Mouse (Mus musculus): ENCODE results near the gene Cat. TPM values are rescaled to one million over a fixed set of nuclear protein-coding genes. Genes with fewer than 3 reads are reported as not detected.

Cat gene
- polyA plus RNA-seq, 1 experiment from 2014 or later = 42.2 TPM

DNA sequence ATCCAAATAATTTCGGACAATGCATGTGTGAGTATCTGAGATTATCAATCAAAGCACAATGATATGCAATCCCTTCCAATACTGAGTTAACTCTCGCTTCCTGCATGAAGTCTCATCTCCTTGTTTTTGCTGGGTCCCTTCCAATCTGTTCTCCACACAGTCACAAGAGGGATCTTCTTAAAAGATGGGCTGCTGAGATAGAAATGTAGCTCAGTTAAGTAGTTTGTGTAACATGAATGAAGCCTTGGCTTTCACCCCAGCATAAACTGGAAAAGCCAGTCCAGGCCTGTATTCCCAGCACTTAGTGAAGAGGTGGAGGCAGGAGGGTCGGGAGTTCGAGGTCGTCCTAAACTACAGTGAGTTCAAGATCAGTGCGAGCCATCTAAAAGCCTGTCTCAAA lies 38.6 kb downstream of the Cat start:
- no peak overlapping the region for H3K27ac ChIP-seq (replicated peaks)
- DNase-seq (ENCODE audit: low spot score) = no peak
- no peak overlapping the region for H3K4me3 ChIP-seq (ENCODE audit: low read depth, low read length)
- TF ChIP-seq EP300 (optimal IDR thresholded peaks at IDR 0.05) (no peak), CTCF (IDR thresholded peaks at IDR 0.05; ENCODE audit: low read depth) (no peak)
- H3K9me3 ChIP-seq (ENCODE audit: control insufficient read depth, low read length) = no peaks in the 10 kb centered on the region
- no peaks in the 10 kb centered on the region for H3K27me3 ChIP-seq (ENCODE audit: control insufficient read depth, insufficient read depth, low read length)
- H3K4me1 ChIP-seq (replicated peaks; ENCODE audit: control insufficient read depth, insufficient read depth) = no peaks in the 10 kb centered on the region
- no peak for ATAC-seq (ENCODE audit: low FRiP score, low TSS enrichment)
- no peak overlapping the region for H3K4me2 ChIP-seq (replicated peaks; ENCODE audit: low read depth)
- 82% methylated on average over 6 of the region's 6 CpGs for WGBS
- no peak overlapping the region for H3K9ac ChIP-seq (ENCODE audit: low read length)
- no peaks in the 10 kb centered on the region for H3K36me3 ChIP-seq (ENCODE audit: control insufficient read depth, insufficient read depth, low read length)

DNA sequence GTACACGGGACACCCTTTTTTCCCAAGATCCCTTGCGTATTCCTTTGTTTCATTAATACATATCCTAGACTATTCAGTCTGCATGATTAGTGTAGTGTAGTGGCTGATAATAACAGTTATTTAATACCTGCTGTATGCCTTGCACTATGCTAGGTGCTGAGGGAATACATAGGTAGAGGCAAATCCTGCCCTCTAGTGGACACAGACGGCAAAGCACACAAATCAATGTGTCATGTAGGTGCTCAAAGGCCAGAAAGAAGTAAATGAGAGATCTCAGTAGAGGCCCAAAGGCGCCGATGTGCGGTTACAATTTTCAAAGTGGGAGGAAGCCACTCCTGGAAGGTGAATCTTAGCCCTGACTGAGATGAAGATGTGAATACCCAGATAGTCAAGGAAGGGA lies 39.2 kb downstream of the Cat start:
- H3K27me3 ChIP-seq (ENCODE audit: control insufficient read depth, insufficient read depth, low read length) = no peaks in the 10 kb centered on the region
- no peak overlapping the region for H3K4me3 ChIP-seq (ENCODE audit: low read depth, low read length)
- no peak overlapping the region for H3K4me2 ChIP-seq (replicated peaks; ENCODE audit: low read depth)
- no peaks in the 10 kb centered on the region for H3K36me3 ChIP-seq (ENCODE audit: control insufficient read depth, insufficient read depth, low read length)
- H3K9me3 ChIP-seq (ENCODE audit: control insufficient read depth, low read length) = no peaks in the 10 kb centered on the region
- no peak overlapping the region for H3K9ac ChIP-seq (ENCODE audit: low read length)
- WGBS = 60% methylated on average over 6 of the region's 6 CpGs
- no peaks in the 10 kb centered on the region for H3K4me1 ChIP-seq (replicated peaks; ENCODE audit: control insufficient read depth, insufficient read depth)
- DNase-seq (ENCODE audit: low spot score) = peak; percentile 63
- no peak for TF ChIP-seq EP300 (optimal IDR thresholded peaks at IDR 0.05)
- TF ChIP-seq CTCF (IDR thresholded peaks at IDR 0.05; ENCODE audit: low read depth) = peak; percentile 81
- 0 out of 2 replicates have a peak, but pooled peaks have one; percentile 47 for ATAC-seq (ENCODE audit: low FRiP score, low TSS enrichment)
- H3K27ac ChIP-seq (replicated peaks) = no peak overlapping the region

DNA sequence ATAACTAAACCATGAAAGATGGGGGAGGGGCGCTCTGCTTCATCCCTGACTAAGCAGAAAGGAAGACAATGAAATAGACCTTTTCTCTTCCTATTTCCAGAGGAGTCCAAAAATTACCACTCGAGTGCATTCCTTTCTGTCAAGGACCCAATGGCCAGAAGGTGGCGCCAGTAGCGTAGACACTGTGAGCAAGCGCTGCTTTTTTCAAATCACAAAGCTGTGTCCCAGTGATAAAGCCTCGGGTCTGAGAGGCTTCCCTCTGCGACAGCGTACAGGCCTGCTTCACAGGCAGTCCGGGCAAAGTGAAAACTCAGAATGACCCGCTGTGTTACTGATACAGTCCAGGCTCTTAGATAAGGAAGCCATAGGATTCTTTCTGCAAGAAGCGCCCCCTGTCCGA lies 45.2 kb downstream of the Cat start:
- 7% methylated on average over 12 of the region's 12 CpGs for WGBS
- H3K4me3 ChIP-seq (ENCODE audit: low read depth, low read length) = no peak overlapping the region
- no peaks in the 10 kb centered on the region for H3K9me3 ChIP-seq (ENCODE audit: control insufficient read depth, low read length)

DNA sequence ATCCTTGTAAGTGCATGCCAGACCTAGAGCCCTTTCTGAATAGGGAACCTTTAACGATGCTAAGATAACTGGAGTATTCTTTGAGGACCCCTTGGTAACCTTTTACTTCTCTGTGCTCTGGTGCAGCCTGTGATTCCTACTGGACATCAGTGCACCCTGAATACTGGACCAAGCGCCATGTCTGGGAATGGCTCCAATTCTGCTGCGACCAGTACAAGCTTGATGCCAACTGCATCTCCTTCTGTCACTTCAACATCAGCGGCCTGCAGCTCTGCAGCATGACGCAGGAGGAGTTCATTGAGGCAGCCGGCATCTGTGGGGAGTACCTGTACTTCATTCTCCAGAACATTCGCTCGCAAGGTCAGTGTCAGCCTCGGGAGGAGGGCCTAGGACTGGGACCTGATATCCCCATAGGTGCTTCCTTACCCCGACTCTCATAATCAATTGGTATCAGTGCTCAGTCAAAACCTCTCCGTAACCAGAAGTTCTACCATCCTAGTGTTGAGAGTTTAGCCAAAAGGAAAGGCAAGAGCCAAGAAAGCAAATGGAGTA lies 45.8 kb downstream of the Cat start:
- no peak overlapping the region for H3K4me2 ChIP-seq (replicated peaks; ENCODE audit: low read depth)
- H3K9me3 ChIP-seq (ENCODE audit: control insufficient read depth, low read length) = no peaks in the 10 kb centered on the region
- no peak overlapping the region for H3K9ac ChIP-seq (ENCODE audit: low read length)
- H3K27ac ChIP-seq (replicated peaks) = no peak overlapping the region
- H3K4me1 ChIP-seq (replicated peaks; ENCODE audit: control insufficient read depth, insufficient read depth) = no peaks in the 10 kb centered on the region
- ATAC-seq (ENCODE audit: low FRiP score, low TSS enrichment) (no peak), DNase-seq (ENCODE audit: low spot score) (no peak)
- no peak overlapping the region for H3K4me3 ChIP-seq (ENCODE audit: low read depth, low read length)
- no peaks in the 10 kb centered on the region for H3K27me3 ChIP-seq (ENCODE audit: control insufficient read depth, insufficient read depth, low read length)
- 89% methylated on average over 11 of the region's 11 CpGs for WGBS
- no peak for TF ChIP-seq CTCF (IDR thresholded peaks at IDR 0.05; ENCODE audit: low read depth)
- no peak for TF ChIP-seq EP300 (optimal IDR thresholded peaks at IDR 0.05)
- no peaks in the 10 kb centered on the region for H3K36me3 ChIP-seq (ENCODE audit: control insufficient read depth, insufficient read depth, low read length)

More for the DNA sequence above, 45.2 kb downstream of the Cat start:
- Histone ChIP-seq H3K27me3 (ENCODE audit: control insufficient read depth, insufficient read depth, low read length) (no peaks in the 10 kb centered on the region), H3K4me2 (replicated peaks; ENCODE audit: low read depth) (peak overlapping the region; percentile 27), H3K27ac (replicated peaks) (no peak overlapping the region), H3K9ac (ENCODE audit: low read length) (no peak overlapping the region), H3K4me1 (replicated peaks; ENCODE audit: control insufficient read depth, insufficient read depth) (no peaks in the 10 kb centered on the region), H3K36me3 (ENCODE audit: control insufficient read depth, insufficient read depth, low read length) (no peaks in the 10 kb centered on the region)
- ATAC-seq (ENCODE audit: low FRiP score, low TSS enrichment) = peak; percentile 39; the same call in 1 of the 2 replicates
- peak; percentile 92 for TF ChIP-seq CTCF (IDR thresholded peaks at IDR 0.05; ENCODE audit: low read depth)
- TF ChIP-seq EP300 (optimal IDR thresholded peaks at IDR 0.05) = no peak
- DNase-seq (ENCODE audit: low spot score) = peak; percentile 80

DNA sequence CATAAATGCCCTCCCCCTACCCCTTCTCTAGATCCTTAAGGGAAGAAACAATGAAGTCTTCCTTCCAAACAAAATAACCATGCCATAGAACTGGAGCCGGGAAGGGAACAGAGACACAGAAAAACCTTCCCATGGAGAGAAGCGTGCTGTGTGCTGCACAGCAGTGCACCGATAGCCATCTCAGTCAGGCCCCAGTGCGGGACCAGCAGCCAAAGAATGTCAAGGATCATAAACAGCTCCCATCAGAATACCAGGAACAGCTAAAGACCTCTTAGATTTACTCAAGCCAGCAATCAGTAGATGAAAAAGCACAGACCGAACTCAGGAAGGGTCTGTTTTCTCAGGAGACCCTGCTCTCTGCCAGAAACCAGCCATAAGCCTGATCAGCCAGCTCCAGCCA lies 48.4 kb downstream of the Cat start:
- Histone ChIP-seq H3K9ac (ENCODE audit: low read length) (no peak overlapping the region), H3K4me1 (replicated peaks; ENCODE audit: control insufficient read depth, insufficient read depth) (no peaks in the 10 kb centered on the region), H3K36me3 (ENCODE audit: control insufficient read depth, insufficient read depth, low read length) (no peaks in the 10 kb centered on the region), H3K4me2 (replicated peaks; ENCODE audit: low read depth) (no peak overlapping the region), H3K4me3 (ENCODE audit: low read depth, low read length) (no peak overlapping the region), H3K27me3 (ENCODE audit: control insufficient read depth, insufficient read depth, low read length) (no peaks in the 10 kb centered on the region), H3K9me3 (ENCODE audit: control insufficient read depth, low read length) (no peaks in the 10 kb centered on the region), H3K27ac (replicated peaks) (no peak overlapping the region)
- DNase-seq (ENCODE audit: low spot score) = no peak
- ATAC-seq (ENCODE audit: low FRiP score, low TSS enrichment) = no peak
- 54% methylated on average over 5 of the region's 5 CpGs for WGBS
- no peak for TF ChIP-seq EP300 (optimal IDR thresholded peaks at IDR 0.05)
- TF ChIP-seq CTCF (IDR thresholded peaks at IDR 0.05; ENCODE audit: low read depth) = no peak

DNA sequence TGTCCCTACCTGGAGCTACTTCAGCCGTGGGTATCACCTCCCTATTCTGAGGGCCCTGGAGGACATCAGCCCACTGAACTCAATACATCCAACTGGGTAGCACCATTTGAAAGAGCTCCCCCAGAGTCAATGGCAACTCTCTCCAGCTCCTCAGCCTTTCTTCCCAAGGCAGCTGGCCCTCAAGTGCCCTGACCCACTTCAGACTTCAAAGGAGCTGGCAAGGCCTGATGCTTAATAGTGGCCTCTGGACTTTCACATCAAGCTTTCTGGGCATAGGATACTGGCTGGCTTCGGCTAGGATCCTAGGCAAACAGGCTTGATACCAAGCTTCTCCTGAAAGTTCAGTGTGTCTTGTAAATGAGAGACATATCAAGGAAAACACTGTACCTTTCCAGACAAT lies 49.9 kb downstream of the Cat start:
- Histone ChIP-seq H3K27me3 (ENCODE audit: control insufficient read depth, insufficient read depth, low read length) (no peaks in the 10 kb centered on the region), H3K4me1 (replicated peaks; ENCODE audit: control insufficient read depth, insufficient read depth) (no peaks in the 10 kb centered on the region), H3K4me3 (ENCODE audit: low read depth, low read length) (no peak overlapping the region), H3K27ac (replicated peaks) (no peak overlapping the region), H3K9ac (ENCODE audit: low read length) (no peak overlapping the region), H3K9me3 (ENCODE audit: control insufficient read depth, low read length) (no peaks in the 10 kb centered on the region), H3K36me3 (ENCODE audit: control insufficient read depth, insufficient read depth, low read length) (no peaks in the 10 kb centered on the region), H3K4me2 (replicated peaks; ENCODE audit: low read depth) (no peak overlapping the region)
- TF ChIP-seq EP300 (optimal IDR thresholded peaks at IDR 0.05) (no peak), CTCF (IDR thresholded peaks at IDR 0.05; ENCODE audit: low read depth) (no peak)
- DNase-seq (ENCODE audit: low spot score) (no peak), ATAC-seq (ENCODE audit: low FRiP score, low TSS enrichment) (no peak)
- WGBS = 86% methylated on average over 2 of the region's 2 CpGs
